Comparison of ENCODE assay signal across 13 mouse cellular contexts in genomic region chr8:94907591-94908300, GRCm38 (mm10). TPM values are rescaled to one million over a fixed set of nuclear protein-coding genes. Genes with fewer than 3 reads are reported as not detected.
DNase-seq lines count a peak whose midpoint lies in the region; ATAC-seq and TF ChIP-seq lines count a peak whose summit lies in the region.
"Had no signal": no experiment of that assay in that cellular context is flagged by ENCODE, and none has a peak within 500 bp of the region (broad histone marks: within the 10 kb centered on the region; RNA-seq: fewer than 3 reads in every experiment).

No protein-coding gene starts in this region.

- no peak for ATAC-seq in lung, embryonic 15.5 days (ENCODE audit: borderline replicate concordance, extremely low read depth, low FRiP score, low TSS enrichment)
- no peak for ATAC-seq in midbrain, embryonic 16.5 days
- ATAC-seq: midbrain, embryonic 15.5 days had no signal

- peaks cover 56% of the 10 kb centered on the region for H3K36me3 ChIP-seq in lung, embryonic 15.5 days
- H3K36me3 ChIP-seq in midbrain, embryonic 16.5 days (ENCODE audit: control insufficient read depth, insufficient read depth, low read length) = no peaks in the 10 kb centered on the region
- H3K36me3 ChIP-seq: midbrain, embryonic 15.5 days; neural tube, embryonic 12.5 days had no signal

- 0 out of 2 replicates have a peak, but pooled peaks cover under 1% of the 10 kb centered on the region for H3K27me3 ChIP-seq in lung, embryonic 15.5 days
- peaks cover 10% of the 10 kb centered on the region for H3K27me3 ChIP-seq in midbrain, embryonic 16.5 days (ENCODE audit: control insufficient read depth, insufficient read depth, low read depth, low read length)

- H3K9me3 ChIP-seq in lung, embryonic 15.5 days = no peaks in the 10 kb centered on the region
- H3K9me3 ChIP-seq in midbrain, embryonic 16.5 days (replicated peaks; ENCODE audit: control insufficient read depth, low read length, poor library complexity, severe bottlenecking) = no peaks in the 10 kb centered on the region
- H3K9me3 ChIP-seq: limb, embryonic 15.5 days; midbrain, embryonic 15.5 days; neural tube, embryonic 12.5 days had no signal

- H3K9ac ChIP-seq in lung, embryonic 15.5 days = no peak overlapping the region
- no peak overlapping the region for H3K9ac ChIP-seq in midbrain, embryonic 16.5 days (ENCODE audit: low read depth, low read length)
- H3K9ac ChIP-seq: limb, embryonic 15.5 days; midbrain, embryonic 15.5 days; neural tube, embryonic 12.5 days had no signal

- intact Hi-C loops in gastrocnemius, adult 2 months (cut with DNase I) = loop anchor here (1.0 to 10.0 kb wide), 2 partner anchors 33 to 203 kb away; no protein-coding TSS in a partner anchor
- intact Hi-C loops in gastrocnemius, postnatal 14 days (cut with DNase I; ENCODE audit: low total_unique reads) = loop anchor here (5.0 kb wide), 1 partner anchor 90 kb away; no protein-coding TSS in a partner anchor

- no peak overlapping the region for H3K4me2 ChIP-seq in lung, embryonic 15.5 days
- H3K4me2 ChIP-seq in midbrain, embryonic 16.5 days (ENCODE audit: low read length) = no peak overlapping the region
- H3K4me2 ChIP-seq: limb, embryonic 15.5 days; midbrain, embryonic 15.5 days; neural tube, embryonic 12.5 days had no signal

- peak overlapping the region; percentile 28 for H3K4me3 ChIP-seq in gastrocnemius, adult 2 months
- no peak overlapping the region for H3K4me3 ChIP-seq in lung, embryonic 15.5 days
- H3K4me3 ChIP-seq in midbrain, embryonic 16.5 days (ENCODE audit: low read depth, low read length) = no peak overlapping the region
- H3K4me3 ChIP-seq: limb, embryonic 15.5 days; midbrain, embryonic 15.5 days; neural tube, embryonic 12.5 days had no signal

- 79% methylated on average over 18 of the region's 18 CpGs for WGBS in lung, embryonic 15.5 days
- WGBS in midbrain, embryonic 16.5 days = 83% methylated on average over 18 of the region's 18 CpGs

- H3K4me1 ChIP-seq in lung, embryonic 15.5 days = peaks cover 19% of the 10 kb centered on the region
- peaks cover under 1% of the 10 kb centered on the region; the same call in 1 of the 2 replicates for H3K4me1 ChIP-seq in midbrain, embryonic 16.5 days (ENCODE audit: control insufficient read depth, insufficient read depth, low read length)

- no peak; the same call in 1 of the 2 replicates for TF ChIP-seq CTCF in gastrocnemius, adult 2 months (IDR thresholded peaks at IDR 0.05)

- peak; percentile 26 for DNase-seq in gastrocnemius, adult 2 months
- DNase-seq in gastrocnemius, postnatal 14 days = no peak
- DNase-seq in lung, adult 18-20 months = no peak
- DNase-seq in kidney, adult 18-20 months = peak; percentile 70
- peak; percentile 81 to 88 for DNase-seq in kidney, postnatal 36 days
- no peak for DNase-seq in urinary bladder, adult 2 months (ENCODE audit: low spot score)
- DNase-seq: adrenal gland, adult 8-10 months; lung, postnatal 36 days had no signal

- peak overlapping the region; percentile 73 for H3K27ac ChIP-seq in gastrocnemius, adult 2 months
- H3K27ac ChIP-seq in lung, embryonic 15.5 days = peak overlapping the region; percentile 59
- no peak overlapping the region for H3K27ac ChIP-seq in midbrain, embryonic 16.5 days (ENCODE audit: low read length)
- H3K27ac ChIP-seq: limb, embryonic 15.5 days; midbrain, embryonic 15.5 days; neural tube, embryonic 12.5 days had no signal

RNA-seq across cellular contexts. Expression of gene Ccdc102a, which starts 10.2 kb away (rescaled TPM):
- total RNA-seq in gastrocnemius, adult 2 months (2021) = 1 to 10 TPM; 3.0 to 3.8 TPM
- total RNA-seq in gastrocnemius, postnatal 14 days (2021) = 10 to 100 TPM in 1 of 2 experiments, 1 to 10 TPM in 1; 7.1 to 10.9 TPM
- 28.7 and 29.3 TPM in 2 replicates for polyA plus RNA-seq in lung, embryonic 15.5 days (2015; fragmentation: Nextera tagmentation; extraction: Ambion mirVana)
- 36.5 and 36.8 TPM in 2 replicates for polyA plus RNA-seq in urinary bladder, adult 2 months (2012; rRNA removed)
- 3.4 and 3.8 TPM in 2 replicates for polyA plus RNA-seq in midbrain, embryonic 16.5 days (2015; fragmentation: Nextera tagmentation; extraction: Ambion mirVana)

RNA-seq across cellular contexts. Expression of gene Adgrg5, which starts 15.7 kb away (rescaled TPM):
- total RNA-seq in gastrocnemius, adult 2 months (2021) = under 1 TPM in 1 of 2 experiments, not detected in 1; 0.28 TPM
- total RNA-seq in gastrocnemius, postnatal 14 days (2021) = not detected
- polyA plus RNA-seq in lung, embryonic 15.5 days (2015; fragmentation: Nextera tagmentation; extraction: Ambion mirVana) = 0.29 and 0.36 TPM in 2 replicates
- polyA plus RNA-seq in urinary bladder, adult 2 months (2012; rRNA removed) = 1.4 TPM in 2 replicates
- polyA plus RNA-seq in midbrain, embryonic 16.5 days (2015; fragmentation: Nextera tagmentation; extraction: Ambion mirVana) = 0.62 TPM in 1 of 2 replicates, not detected in the other

RNA-seq across cellular contexts. Expression of gene Dok4, which starts 31.6 kb away (rescaled TPM):
- total RNA-seq in gastrocnemius, adult 2 months (2021) = 1 to 10 TPM; 2.7 to 6.1 TPM
- 1 to 10 TPM; 9.6 to 9.8 TPM for total RNA-seq in gastrocnemius, postnatal 14 days (2021)
- 40.4 and 45.7 TPM in 2 replicates for polyA plus RNA-seq in lung, embryonic 15.5 days (2015; fragmentation: Nextera tagmentation; extraction: Ambion mirVana)
- polyA plus RNA-seq in urinary bladder, adult 2 months (2012; rRNA removed) = 12.4 and 13.6 TPM in 2 replicates
- polyA plus RNA-seq in midbrain, embryonic 16.5 days (2015; fragmentation: Nextera tagmentation; extraction: Ambion mirVana) = 96.2 and 112 TPM in 2 replicates

RNA-seq across cellular contexts. Expression of gene Polr2c, which starts 50.5 kb away (rescaled TPM):
- 10 to 100 TPM; 47.3 to 49.8 TPM for total RNA-seq in gastrocnemius, adult 2 months (2021)
- total RNA-seq in gastrocnemius, postnatal 14 days (2021) = 10 to 100 TPM; 37.3 to 39.4 TPM
- polyA plus RNA-seq in lung, embryonic 15.5 days (2015; fragmentation: Nextera tagmentation; extraction: Ambion mirVana) = 161 and 164 TPM in 2 replicates
- polyA plus RNA-seq in urinary bladder, adult 2 months (2012; rRNA removed) = 89.5 and 99.2 TPM in 2 replicates
- 111 and 112 TPM in 2 replicates for polyA plus RNA-seq in midbrain, embryonic 16.5 days (2015; fragmentation: Nextera tagmentation; extraction: Ambion mirVana)

Comparison
In these comparisons a context has a peak if more than half of its experiments do, and no peak if none do; other contexts are left out.
1. DNase-seq: peak in gastrocnemius, adult 2 months (single experiment), kidney, adult 18-20 months (single experiment) and kidney, postnatal 36 days (2 of 2); none in gastrocnemius, postnatal 14 days (single experiment), lung, adult 18-20 months (0 of 2) and urinary bladder, adult 2 months (single experiment).